28 mouse cellular contexts compared by ENCODE assay signal in genomic region chr2:50643219-50643618, GRCm38 (mm10).
"Had no signal": no experiment of that assay in that cellular context is flagged by ENCODE, and none has a peak within 500 bp of the region (broad histone marks: within the 10 kb centered on the region; RNA-seq: fewer than 3 reads in every experiment).

No protein-coding gene starts in this region.

- H3K27ac ChIP-seq: gastrocnemius, adult 2 months; heart, adult 2 months; heart, embryonic 13.5 days; heart, embryonic 15.5 days; hindbrain, embryonic 10.5 days; hindbrain, embryonic 12.5 days; hindbrain, embryonic 14.5 days; intestine, embryonic 15.5 days; layer of hippocampus, adult 2 months; left cerebral cortex, adult 2 months; limb, embryonic 10.5 days; limb, embryonic 12.5 days; liver, embryonic 13.5 days; liver, embryonic 15.5 days had no signal

- H3K9ac ChIP-seq: heart, embryonic 13.5 days; heart, embryonic 15.5 days; hindbrain, embryonic 12.5 days; hindbrain, embryonic 14.5 days; intestine, embryonic 15.5 days; limb, embryonic 12.5 days; liver, embryonic 13.5 days; liver, embryonic 15.5 days had no signal

- H3K9me3 ChIP-seq: heart, embryonic 13.5 days; heart, embryonic 15.5 days; hindbrain, embryonic 10.5 days; hindbrain, embryonic 12.5 days; intestine, embryonic 15.5 days; limb, embryonic 10.5 days; limb, embryonic 12.5 days; liver, embryonic 13.5 days; liver, embryonic 15.5 days had no signal

- H3K4me2 ChIP-seq: heart, embryonic 11.5 days; heart, embryonic 13.5 days; heart, embryonic 15.5 days; hindbrain, embryonic 12.5 days; hindbrain, embryonic 14.5 days; intestine, embryonic 15.5 days; limb, embryonic 12.5 days; liver, embryonic 11.5 days; liver, embryonic 13.5 days; liver, embryonic 15.5 days had no signal

- DNase-seq: gastrocnemius, adult 2 months; gastrocnemius, postnatal 10 days; gastrocnemius, postnatal 25 days; heart, adult 2 months; heart, postnatal 4 days; kidney, adult 18-20 months; kidney, adult 8-10 months; kidney, postnatal 10 days; kidney, postnatal 25 days; kidney, postnatal 4 days; liver; liver, embryonic 13.5 days had no signal

- H3K27me3 ChIP-seq: heart, embryonic 13.5 days; heart, embryonic 15.5 days; hindbrain, embryonic 12.5 days; intestine, embryonic 15.5 days; limb, embryonic 12.5 days; liver, embryonic 13.5 days; liver, embryonic 15.5 days had no signal

- H3K4me1 ChIP-seq: heart, embryonic 13.5 days; heart, embryonic 15.5 days; hindbrain, embryonic 10.5 days; hindbrain, embryonic 12.5 days; intestine, embryonic 15.5 days; limb, embryonic 10.5 days; limb, embryonic 12.5 days; liver, embryonic 13.5 days; liver, embryonic 15.5 days had no signal

- ATAC-seq: hindbrain, embryonic 16.5 days; inflammation-experienced regulatory T-cells, adult 6 months; intestine, embryonic 15.5 days; intestine, postnatal 0 days had no signal

- H3K4me3 ChIP-seq: gastrocnemius, adult 2 months; heart, adult 2 months; heart, embryonic 13.5 days; heart, embryonic 15.5 days; hindbrain, embryonic 10.5 days; hindbrain, embryonic 12.5 days; intestine, embryonic 15.5 days; layer of hippocampus, adult 2 months; left cerebral cortex, adult 2 months; limb, embryonic 10.5 days; limb, embryonic 12.5 days; liver, embryonic 13.5 days; liver, embryonic 15.5 days had no signal

- H3K36me3 ChIP-seq: heart, embryonic 13.5 days; heart, embryonic 15.5 days; hindbrain, embryonic 10.5 days; hindbrain, embryonic 12.5 days; intestine, embryonic 15.5 days; limb, embryonic 10.5 days; limb, embryonic 12.5 days; liver, embryonic 13.5 days; liver, embryonic 15.5 days had no signal
